Mouse (Mus musculus): Measurements from ENCODE around the gene Fat1. TPM values are rescaled to one million over a fixed set of nuclear protein-coding genes. Genes with fewer than 3 reads are reported as not detected.
A peak's percentile ranks its signal among the peaks of the same experiment; 100 is the strongest.

Gene Fat1
- polyA plus RNA-seq, 1 experiment from 2014 or later, result 18.8 TPM

DNA sequence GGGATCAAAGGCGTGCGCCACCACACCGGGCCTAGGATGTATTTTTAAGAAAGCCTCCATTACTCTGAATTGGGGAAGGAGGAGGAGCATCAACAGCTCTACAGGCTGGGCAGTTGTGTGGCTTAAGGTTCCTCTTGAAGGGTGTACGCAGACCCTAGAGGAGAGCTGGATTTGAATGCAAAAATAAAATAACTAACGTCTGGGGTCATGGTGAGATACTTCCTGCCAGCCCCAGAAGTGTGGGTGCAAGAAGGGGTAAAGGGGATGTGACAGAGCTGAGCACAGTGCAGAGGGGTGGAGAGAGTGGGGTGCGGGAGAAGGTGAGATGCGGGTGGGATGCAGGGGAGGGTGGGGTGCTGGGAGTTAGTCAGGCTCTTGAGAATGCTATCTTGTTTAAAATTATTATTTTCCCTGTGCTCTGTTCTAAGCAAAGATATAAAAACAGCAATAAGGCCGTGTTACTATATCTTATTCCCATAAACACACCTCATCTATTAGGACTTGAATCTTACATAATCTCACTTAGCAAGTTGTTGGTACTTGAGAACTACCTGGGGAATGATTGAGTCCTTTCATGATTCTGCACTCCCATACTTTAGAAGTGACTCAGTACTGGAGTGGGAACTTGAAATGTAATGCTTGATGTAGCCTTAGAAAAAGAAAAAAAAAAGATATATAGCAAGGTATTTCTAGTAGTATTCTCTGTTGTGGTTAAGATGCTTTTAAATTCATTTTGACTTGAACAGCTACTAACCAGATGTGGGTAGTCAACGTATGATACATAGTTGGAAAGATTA, 2.5 kb upstream of the Fat1 start:
- Histone ChIP-seq H3K27ac (ENCODE audit: low read length) (no peak overlapping the region), H3K4me1 (replicated peaks; ENCODE audit: control insufficient read depth, insufficient read depth, low read length) (0 out of 2 replicates have a peak, but pooled peaks cover 4% of the 10 kb centered on the region), H3K36me3 (ENCODE audit: control insufficient read depth, insufficient read depth, low read length) (no peaks in the 10 kb centered on the region), H3K9me3 (ENCODE audit: control insufficient read depth, low read length) (peaks cover 4% of the 10 kb centered on the region; the same call in 1 of the 2 replicates), H3K9ac (ENCODE audit: low read length) (no peak overlapping the region), H3K4me3 (ENCODE audit: low read length) (no peak overlapping the region), H3K27me3 (ENCODE audit: control insufficient read depth, insufficient read depth, low read depth, low read length) (no peaks in the 10 kb centered on the region), H3K4me2 (ENCODE audit: low read depth, low read length) (no peak overlapping the region)
- no peak for ATAC-seq (ENCODE audit: low read depth)
- 84% methylated on average over 9 of the region's 9 CpGs for WGBS

DNA sequence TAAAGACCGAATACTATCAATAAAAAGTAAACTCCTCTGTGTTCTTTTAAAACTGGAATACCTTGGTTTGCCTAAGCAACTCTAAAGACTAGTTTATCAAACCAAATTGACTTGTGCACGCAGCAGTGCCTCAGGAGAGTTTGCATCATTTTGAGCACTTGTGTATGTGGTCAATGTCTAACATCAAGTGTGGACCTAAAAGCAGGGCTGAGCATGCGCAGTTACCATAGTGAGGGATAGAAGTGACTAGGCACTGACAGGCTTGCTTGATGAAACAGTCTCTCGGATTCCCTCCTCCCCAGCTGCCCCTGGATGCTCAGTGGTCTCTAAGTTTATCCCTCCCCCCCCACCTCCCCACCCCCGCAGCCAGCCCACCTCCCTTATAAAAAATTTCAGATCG, 1.8 kb upstream of the Fat1 start:
- Histone ChIP-seq H3K9ac (ENCODE audit: low read length) (0 out of 2 replicates have a peak overlapping the region, but pooled peaks have one; percentile 0), H3K27me3 (ENCODE audit: control insufficient read depth, insufficient read depth, low read depth, low read length) (no peaks in the 10 kb centered on the region), H3K4me3 (ENCODE audit: low read length) (peak overlapping the region; percentile 83; the same call in 1 of the 2 replicates), H3K4me2 (ENCODE audit: low read depth, low read length) (peak overlapping the region; percentile 81), H3K36me3 (ENCODE audit: control insufficient read depth, insufficient read depth, low read length) (no peaks in the 10 kb centered on the region), H3K9me3 (ENCODE audit: control insufficient read depth, low read length) (peaks cover 4% of the 10 kb centered on the region; the same call in 1 of the 2 replicates), H3K27ac (ENCODE audit: low read length) (no peak overlapping the region), H3K4me1 (replicated peaks; ENCODE audit: control insufficient read depth, insufficient read depth, low read length) (0 out of 2 replicates have a peak, but pooled peaks cover 4% of the 10 kb centered on the region)
- no peak for ATAC-seq (ENCODE audit: low read depth)
- WGBS, result 37% methylated on average over 6 of the region's 6 CpGs

GRCm38 (mm10) chr8:44934416-44934815, 831 bp upstream of the Fat1 start:
- Histone ChIP-seq H3K36me3 (ENCODE audit: control insufficient read depth, insufficient read depth, low read length) (no peaks in the 10 kb centered on the region), H3K27me3 (ENCODE audit: control insufficient read depth, insufficient read depth, low read depth, low read length) (no peaks in the 10 kb centered on the region), H3K4me1 (replicated peaks; ENCODE audit: control insufficient read depth, insufficient read depth, low read length) (peaks cover 4% of the 10 kb centered on the region; the same call in 1 of the 2 replicates), H3K4me3 (ENCODE audit: low read length) (peak overlapping the region; percentile 83), H3K4me2 (ENCODE audit: low read depth, low read length) (peak overlapping the region; percentile 81), H3K27ac (ENCODE audit: low read length) (peak overlapping the region; percentile 99), H3K9ac (ENCODE audit: low read length) (peak overlapping the region; percentile 80), H3K9me3 (ENCODE audit: control insufficient read depth, low read length) (no peaks in the 10 kb centered on the region)
- no peak for ATAC-seq (ENCODE audit: low read depth)
- WGBS, result 1% methylated on average over 13 of the region's 13 CpGs

DNA sequence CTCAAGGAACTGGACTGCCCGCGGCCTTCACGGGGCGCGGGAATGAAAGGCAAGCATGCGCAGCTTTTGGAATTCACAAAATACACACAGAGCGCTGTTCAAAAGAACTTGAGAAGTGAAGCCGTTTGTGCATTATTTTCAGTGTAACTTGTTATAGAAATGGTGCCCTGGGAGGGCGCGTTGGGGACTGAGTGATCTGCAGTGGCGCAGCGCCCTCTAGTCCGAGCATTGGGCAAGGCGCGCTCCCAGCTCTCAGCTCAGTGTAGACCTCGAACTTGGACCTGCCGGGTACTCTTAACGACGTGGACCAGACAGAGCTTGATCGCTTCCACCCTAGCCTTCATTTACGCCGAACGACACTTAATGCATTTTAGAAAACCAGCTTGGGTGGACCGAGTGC, 494 bp downstream of the Fat1 start:
- Histone ChIP-seq H3K27me3 (ENCODE audit: control insufficient read depth, insufficient read depth, low read depth, low read length) (no peaks in the 10 kb centered on the region), H3K4me3 (ENCODE audit: low read length) (peak overlapping the region; percentile 83)
- 0% methylated on average over 24 of the region's 24 CpGs for WGBS

DNA sequence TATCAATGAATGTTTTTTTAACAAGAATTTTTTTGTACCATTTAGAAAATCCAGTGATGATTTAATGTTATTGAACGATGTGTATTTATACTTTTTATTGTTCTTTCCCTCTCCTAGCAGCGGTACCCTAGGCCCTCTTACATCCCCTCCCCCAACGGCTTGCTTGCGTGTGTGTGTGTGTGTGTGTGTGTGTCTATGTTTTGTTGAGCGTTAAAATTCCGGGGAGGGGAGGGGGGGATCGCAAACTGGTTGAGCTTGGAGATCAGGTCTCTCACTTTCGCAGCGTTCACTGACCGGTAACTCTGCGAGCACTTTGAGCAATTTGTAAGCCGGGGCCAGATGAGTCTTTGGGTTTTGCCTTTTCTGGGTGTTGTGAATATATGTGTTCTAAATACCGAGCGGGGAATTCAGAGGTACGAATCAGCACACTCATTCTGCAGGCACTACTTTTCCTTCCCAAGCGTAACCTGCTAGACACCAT, 1.3 kb downstream of the Fat1 start:
- peaks cover 8% of the 10 kb centered on the region for H3K4me1 ChIP-seq (replicated peaks; ENCODE audit: control insufficient read depth, insufficient read depth, low read length)
- peak overlapping the region; percentile 83 for H3K4me3 ChIP-seq (ENCODE audit: low read length)
- H3K9me3 ChIP-seq (ENCODE audit: control insufficient read depth, low read length), result no peaks in the 10 kb centered on the region
- H3K4me2 ChIP-seq (ENCODE audit: low read depth, low read length), result peak overlapping the region; percentile 81
- ATAC-seq (ENCODE audit: low read depth), result no peak
- no peaks in the 10 kb centered on the region for H3K36me3 ChIP-seq (ENCODE audit: control insufficient read depth, insufficient read depth, low read length)
- WGBS, result 1% methylated on average over 16 of the region's 16 CpGs
- peak overlapping the region; percentile 76 for H3K9ac ChIP-seq (ENCODE audit: low read length)
- H3K27ac ChIP-seq (ENCODE audit: low read length), result peak overlapping the region; percentile 92
- no peaks in the 10 kb centered on the region for H3K27me3 ChIP-seq (ENCODE audit: control insufficient read depth, insufficient read depth, low read depth, low read length)

More for the DNA sequence above, 494 bp downstream of the Fat1 start:
- H3K27ac ChIP-seq (ENCODE audit: low read length), result peak overlapping the region; percentile 99
- H3K4me1 ChIP-seq (replicated peaks; ENCODE audit: control insufficient read depth, insufficient read depth, low read length), result peaks cover 8% of the 10 kb centered on the region
- H3K36me3 ChIP-seq (ENCODE audit: control insufficient read depth, insufficient read depth, low read length), result no peaks in the 10 kb centered on the region
- ATAC-seq (ENCODE audit: low read depth), result peak; percentile 73
- peak overlapping the region; percentile 80 for H3K9ac ChIP-seq (ENCODE audit: low read length)
- H3K4me2 ChIP-seq (ENCODE audit: low read depth, low read length), result peak overlapping the region; percentile 81
- no peaks in the 10 kb centered on the region for H3K9me3 ChIP-seq (ENCODE audit: control insufficient read depth, low read length)

DNA sequence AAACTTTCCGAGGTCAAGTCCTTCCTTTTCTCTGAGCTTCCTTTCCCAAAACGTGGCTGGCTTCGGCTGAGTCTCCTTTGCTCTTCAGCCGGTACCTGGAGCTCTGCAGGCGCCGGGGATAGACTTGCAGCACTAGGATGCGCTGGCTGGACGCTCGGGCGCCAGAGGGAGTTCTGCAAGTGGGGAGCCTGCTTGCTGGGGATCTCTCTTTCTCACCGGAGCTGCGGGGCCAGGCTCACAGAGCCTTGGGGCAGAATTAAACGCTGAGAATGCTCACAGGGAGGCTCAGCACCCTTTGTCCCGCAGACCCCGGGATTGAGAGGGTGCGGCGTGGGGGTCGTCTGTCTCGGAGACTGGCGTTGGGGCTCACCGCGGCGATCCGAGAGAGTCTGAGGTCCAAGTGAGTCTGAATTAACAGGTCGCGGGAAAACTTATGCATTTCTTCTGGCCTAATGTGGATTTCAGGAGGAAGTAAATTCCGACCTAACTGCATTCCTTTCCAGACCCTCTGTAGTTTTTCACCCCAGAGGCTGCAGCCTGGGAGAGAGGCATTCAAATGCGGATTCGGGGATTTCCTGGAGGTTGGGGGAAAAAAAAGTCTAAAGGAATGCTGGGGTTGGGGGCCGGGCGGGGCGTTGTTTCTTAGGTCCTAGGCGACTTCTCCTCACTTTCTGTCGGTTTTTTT, 2.0 kb downstream of the Fat1 start:
- peak overlapping the region; percentile 83 for H3K4me3 ChIP-seq (ENCODE audit: low read length)
- H3K27ac ChIP-seq (ENCODE audit: low read length), result peak overlapping the region; percentile 92
- peak overlapping the region; percentile 76 for H3K9ac ChIP-seq (ENCODE audit: low read length)
- no peak for ATAC-seq (ENCODE audit: low read depth)
- H3K36me3 ChIP-seq (ENCODE audit: control insufficient read depth, insufficient read depth, low read length), result no peaks in the 10 kb centered on the region
- peaks cover 8% of the 10 kb centered on the region for H3K4me1 ChIP-seq (replicated peaks; ENCODE audit: control insufficient read depth, insufficient read depth, low read length)
- peak overlapping the region; percentile 81 for H3K4me2 ChIP-seq (ENCODE audit: low read depth, low read length)
- 0% methylated on average over 34 of the region's 34 CpGs for WGBS
- H3K27me3 ChIP-seq (ENCODE audit: control insufficient read depth, insufficient read depth, low read depth, low read length), result no peaks in the 10 kb centered on the region
- H3K9me3 ChIP-seq (ENCODE audit: control insufficient read depth, low read length), result no peaks in the 10 kb centered on the region

GRCm38 (mm10) chr8:44937905-44938642, 2.8 kb downstream of the Fat1 start:
- no peaks in the 10 kb centered on the region for H3K27me3 ChIP-seq (ENCODE audit: control insufficient read depth, insufficient read depth, low read depth, low read length)
- H3K27ac ChIP-seq (ENCODE audit: low read length), result peak overlapping the region; percentile 92
- ATAC-seq (ENCODE audit: low read depth), result peak; percentile 83
- H3K4me3 ChIP-seq (ENCODE audit: low read length), result peak overlapping the region; percentile 83
- no peaks in the 10 kb centered on the region for H3K36me3 ChIP-seq (ENCODE audit: control insufficient read depth, insufficient read depth, low read length)
- peak overlapping the region; percentile 81 for H3K4me2 ChIP-seq (ENCODE audit: low read depth, low read length)
- no peaks in the 10 kb centered on the region for H3K9me3 ChIP-seq (ENCODE audit: control insufficient read depth, low read length)
- WGBS, result under 1% methylated on average over 85 of the region's 87 CpGs
- H3K9ac ChIP-seq (ENCODE audit: low read length), result peak overlapping the region; percentile 81
- H3K4me1 ChIP-seq (replicated peaks; ENCODE audit: control insufficient read depth, insufficient read depth, low read length), result peaks cover 8% of the 10 kb centered on the region

GRCm38 (mm10) chr8:44938643-44938979, 3.4 kb downstream of the Fat1 start:
- Histone ChIP-seq H3K4me3 (ENCODE audit: low read length) (peak overlapping the region; percentile 83), H3K27ac (ENCODE audit: low read length) (peak overlapping the region; percentile 92), H3K36me3 (ENCODE audit: control insufficient read depth, insufficient read depth, low read length) (no peaks in the 10 kb centered on the region), H3K4me2 (ENCODE audit: low read depth, low read length) (peak overlapping the region; percentile 81), H3K4me1 (replicated peaks; ENCODE audit: control insufficient read depth, insufficient read depth, low read length) (peaks cover 8% of the 10 kb centered on the region), H3K9ac (ENCODE audit: low read length) (peak overlapping the region; percentile 81), H3K9me3 (ENCODE audit: control insufficient read depth, low read length) (no peaks in the 10 kb centered on the region), H3K27me3 (ENCODE audit: control insufficient read depth, insufficient read depth, low read depth, low read length) (no peaks in the 10 kb centered on the region)
- under 1% methylated on average over 12 of the region's 12 CpGs for WGBS
- no peak for ATAC-seq (ENCODE audit: low read depth)

Data from lung, embryonic 16.5 days (tissue).